Mouse (Mus musculus): Measurements from ENCODE around the gene A030003K21Rik. TPM values are rescaled to one million over a fixed set of nuclear protein-coding genes. Genes with fewer than 3 reads are reported as not detected.

The A030003K21Rik gene
- polyA plus RNA-seq, 1 experiment from 2014 or later: not detected

DNA sequence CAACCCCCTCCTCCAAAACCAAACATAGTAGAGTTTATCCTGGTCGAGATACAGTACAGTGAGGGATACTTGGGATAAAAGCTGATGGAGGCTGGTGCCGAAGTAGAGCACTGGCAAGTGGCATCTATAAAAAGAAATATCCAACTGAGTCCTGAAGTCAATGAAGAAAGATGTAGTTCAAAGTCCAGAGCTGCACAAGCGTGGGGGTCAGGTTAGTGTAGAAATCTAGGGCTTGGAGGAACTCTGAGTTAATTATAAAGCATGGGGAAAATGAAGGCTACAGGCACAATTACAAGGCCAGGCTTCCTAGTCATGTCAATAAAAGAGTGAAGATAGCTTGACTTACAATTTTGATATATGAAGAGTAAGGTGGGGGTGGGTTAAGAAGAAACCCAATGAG is 42.0 kb downstream of the A030003K21Rik start:
- no peaks in the 10 kb centered on the region for H3K27me3 ChIP-seq
- H3K36me3 ChIP-seq: peaks cover 31% of the 10 kb centered on the region; the same call in 1 of the 2 replicates
- H3K27ac ChIP-seq: no peak overlapping the region
- no peak overlapping the region for H3K4me2 ChIP-seq
- H3K4me3 ChIP-seq: no peak overlapping the region
- ATAC-seq (ENCODE audit: borderline replicate concordance, extremely low read depth, low FRiP score, low TSS enrichment): no peak
- H3K9me3 ChIP-seq: no peaks in the 10 kb centered on the region
- H3K9ac ChIP-seq: no peak overlapping the region
- 91% methylated on average over 3 of the region's 3 CpGs for WGBS
- H3K4me1 ChIP-seq: no peaks in the 10 kb centered on the region

DNA sequence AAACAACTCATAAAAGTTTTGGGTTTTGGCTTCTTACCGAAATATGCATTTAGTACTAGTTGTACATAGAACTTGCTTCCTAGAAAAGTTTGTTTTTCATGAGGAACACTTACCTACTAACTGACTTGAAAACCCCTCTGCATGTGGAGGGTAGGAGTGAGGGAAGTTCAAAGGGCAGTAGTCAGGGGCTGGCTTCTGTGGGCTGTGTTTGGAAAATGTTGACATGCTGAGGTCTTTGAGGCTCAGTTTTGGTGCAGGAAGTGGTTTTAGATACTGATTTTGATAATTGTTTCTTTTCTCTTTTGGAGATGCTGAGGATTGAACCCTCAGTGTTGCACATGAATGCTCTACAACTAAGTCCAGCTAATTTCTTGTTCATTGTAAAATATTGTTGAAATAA is 42.6 kb downstream of the A030003K21Rik start:
- WGBS: 89% methylated on average over 1 of the region's 1 CpGs
- Histone ChIP-seq H3K4me3 (no peak overlapping the region), H3K27ac (no peak overlapping the region), H3K9me3 (no peaks in the 10 kb centered on the region), H3K4me1 (no peaks in the 10 kb centered on the region), H3K9ac (no peak overlapping the region), H3K4me2 (no peak overlapping the region), H3K27me3 (no peaks in the 10 kb centered on the region), H3K36me3 (peaks cover 31% of the 10 kb centered on the region; the same call in 1 of the 2 replicates)
- no peak for ATAC-seq (ENCODE audit: borderline replicate concordance, extremely low read depth, low FRiP score, low TSS enrichment)

DNA sequence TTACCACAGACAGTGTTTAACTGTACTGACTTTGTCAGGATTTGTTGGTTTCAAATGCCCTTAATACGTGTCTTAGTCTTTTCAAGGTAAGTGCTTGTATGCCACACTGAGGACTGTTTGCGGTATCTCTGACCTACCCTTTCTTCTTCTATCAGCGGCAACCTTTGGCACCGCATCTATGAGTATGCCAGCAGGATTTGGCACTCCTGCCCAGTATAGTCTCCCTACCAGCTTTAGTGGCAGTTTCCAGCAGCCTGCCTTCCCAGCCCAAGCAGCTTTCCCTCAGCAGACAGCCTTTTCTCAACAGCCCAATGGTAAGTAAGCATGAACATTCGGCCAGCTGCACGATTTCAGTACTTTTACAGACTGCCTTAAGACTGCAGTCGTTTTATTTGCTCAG is 49.9 kb downstream of the A030003K21Rik start:
- Histone ChIP-seq H3K9me3 (no peaks in the 10 kb centered on the region), H3K4me3 (no peak overlapping the region), H3K4me1 (no peaks in the 10 kb centered on the region), H3K27ac (no peak overlapping the region), H3K9ac (no peak overlapping the region), H3K27me3 (no peaks in the 10 kb centered on the region), H3K36me3 (peaks cover 40% of the 10 kb centered on the region), H3K4me2 (no peak overlapping the region)
- no peak for ATAC-seq (ENCODE audit: borderline replicate concordance, extremely low read depth, low FRiP score, low TSS enrichment)
- WGBS: 89% methylated on average over 7 of the region's 7 CpGs

Other genes with a start within 250 kb of the A030003K21Rik start
- gene Mff, start 218.5 kb downstream of the A030003K21Rik start, polyA plus RNA-seq (2015; fragmentation: Nextera tagmentation; extraction: Ambion mirVana): 199 and 208 TPM in 2 replicates
- gene Tm4sf20, start 174.9 kb downstream of the A030003K21Rik start, polyA plus RNA-seq (2015; fragmentation: Nextera tagmentation; extraction: Ambion mirVana): 0.10 TPM in 2 replicates
- gene Gm47791, start 172.1 kb downstream of the A030003K21Rik start, polyA plus RNA-seq (2015; fragmentation: Nextera tagmentation; extraction: Ambion mirVana): not detected in 2 replicates
- 32.1 and 32.3 TPM in 2 replicates for gene Agfg1, start 103.9 kb downstream of the A030003K21Rik start, polyA plus RNA-seq (2015; fragmentation: Nextera tagmentation; extraction: Ambion mirVana)
- 0.19 TPM in 1 of 2 replicates, not detected in the other for gene A030005L19Rik, start 30.1 kb downstream of the A030003K21Rik start, polyA plus RNA-seq (2015; fragmentation: Nextera tagmentation; extraction: Ambion mirVana)
- gene A030014E15Rik, start 18.5 kb downstream of the A030003K21Rik start, polyA plus RNA-seq (2015; fragmentation: Nextera tagmentation; extraction: Ambion mirVana): not detected in 2 replicates
- not detected in 2 replicates for gene Gm6217, start 12.0 kb downstream of the A030003K21Rik start, polyA plus RNA-seq (2015; fragmentation: Nextera tagmentation; extraction: Ambion mirVana)
- gene Gm7544, start 12.6 kb upstream of the A030003K21Rik start, polyA plus RNA-seq (2015; fragmentation: Nextera tagmentation; extraction: Ambion mirVana): not detected in 2 replicates
- gene Gm47955, start 16.9 kb upstream of the A030003K21Rik start, polyA plus RNA-seq (2015; fragmentation: Nextera tagmentation; extraction: Ambion mirVana): not detected in 2 replicates
- not detected in 2 replicates for gene Gm47959, start 57.2 kb upstream of the A030003K21Rik start, polyA plus RNA-seq (2015; fragmentation: Nextera tagmentation; extraction: Ambion mirVana)
- 0.59 and 0.65 TPM in 2 replicates for gene Slc19a3, start 95.1 kb upstream of the A030003K21Rik start, polyA plus RNA-seq (2015; fragmentation: Nextera tagmentation; extraction: Ambion mirVana)
- gene Krtap28-10, start 99.1 kb upstream of the A030003K21Rik start, polyA plus RNA-seq (2015; fragmentation: Nextera tagmentation; extraction: Ambion mirVana): not detected in 2 replicates
- not detected in 2 replicates for gene Gm47969, start 101.5 kb upstream of the A030003K21Rik start, polyA plus RNA-seq (2015; fragmentation: Nextera tagmentation; extraction: Ambion mirVana)
- not detected in 2 replicates for gene A030005K14Rik, start 116.0 kb upstream of the A030003K21Rik start, polyA plus RNA-seq (2015; fragmentation: Nextera tagmentation; extraction: Ambion mirVana)
- gene Krtap28-13, start 117.5 kb upstream of the A030003K21Rik start, polyA plus RNA-seq (2015; fragmentation: Nextera tagmentation; extraction: Ambion mirVana): not detected in 2 replicates
- gene Ccl20, start 173.4 kb upstream of the A030003K21Rik start, polyA plus RNA-seq (2015; fragmentation: Nextera tagmentation; extraction: Ambion mirVana): not detected in 2 replicates
- gene Daw1, start 216.4 kb upstream of the A030003K21Rik start, polyA plus RNA-seq (2015; fragmentation: Nextera tagmentation; extraction: Ambion mirVana): 0.36 and 0.78 TPM in 2 replicates